Mouse (Mus musculus) stomach, embryonic 14.5 days (tissue): Measurements from ENCODE around the gene Prpf6. TPM values are rescaled to one million over a fixed set of nuclear protein-coding genes. Genes with fewer than 3 reads are reported as not detected.

Experiments used
- ATAC-seq: fragments of 200-750 bp; cut with Nextera tagmentation; 2 replicates; pipeline ENCODE4 v1.8.0; 2017; ENCODE audit warnings: low read depth, moderate TSS enrichment; ENCODE audit not compliant: insufficient number of reproducible peaks, insufficient read depth, low FRiP score
- H3K27ac ChIP-seq: fragments of 300-500 bp; sonication (generic); 2 replicates; pipeline ENCODE4 v1.5.1; 2014; ENCODE audit warnings: mild to moderate bottlenecking, low read length, moderate library complexity, mixed read lengths
- H3K27me3 ChIP-seq: fragments of 300-500 bp; sonication (generic); 2 replicates; pipeline ENCODE4 v1.6.1; 2014; ENCODE audit warnings: low read length, control low read depth, mixed read lengths; ENCODE audit not compliant: control insufficient read depth, insufficient read depth
- H3K36me3 ChIP-seq: fragments of 300-500 bp; sonication (generic); 2 replicates; pipeline ENCODE4 v1.6.1; 2014; ENCODE audit warnings: mild to moderate bottlenecking, control low read depth, low read length, moderate library complexity, mixed read lengths; ENCODE audit not compliant: control insufficient read depth, insufficient read depth
- H3K4me1 ChIP-seq: fragments of 300-500 bp; sonication (generic); 2 replicates; pipeline ENCODE4 v1.6.1; 2014; ENCODE audit warnings: low read length, control low read depth, mixed read lengths; ENCODE audit not compliant: control insufficient read depth, insufficient read depth
- H3K4me2 ChIP-seq: fragments of 300-500 bp; sonication (generic); replicated peaks from 2 replicates; pipeline ENCODE4 v1.6.1; 2014; ENCODE audit warnings: low read depth, low read length, control low read depth
- H3K4me3 ChIP-seq: fragments of 300-500 bp; sonication (generic); 2 replicates; pipeline ENCODE4 v1.5.1; 2014; ENCODE audit warnings: low read depth, low read length, control low read depth
- H3K9ac ChIP-seq: fragments of 300-500 bp; sonication (generic); replicated peaks from 2 replicates; pipeline ENCODE4 v1.6.1; 2014; ENCODE audit warnings: low read depth, mild to moderate bottlenecking, control low read depth, low read length, moderate library complexity, mixed read lengths
- H3K9me3 ChIP-seq: fragments of 300-500 bp; sonication (generic); 2 replicates; pipeline ENCODE4 v1.6.1; 2016; ENCODE audit warnings: low read depth, low read length, control low read depth; ENCODE audit not compliant: control insufficient read depth
- WGBS: fragments of 180-500 bp; shearing (Covaris S2); extraction: QIAGEN DNeasy Blood & Tissue Kit; methylation state at CpG from one replicate; pipeline ENCODE4 v1.1.7; 2014; 5-methylcytosine and 5-hydroxymethylcytosine counted together
- polyA plus RNA-seq: library from polyadenylated mRNA; unstranded; fragments of >200 nt; fragmentation: Nextera tagmentation; extraction: Ambion mirVana; gene quantifications from 2 replicates; pipeline ENCODE4 v1.2.1, GENCODE M21; 2014

The Prpf6 gene
- polyA plus RNA-seq, 1 experiment from 2014 or later, result 60.2 TPM

GRCm38 (mm10) chr2:181662620-181663297 is 71.1 kb downstream of the Prpf6 start:
- no peak overlapping the region for H3K4me3 ChIP-seq
- no peak overlapping the region for H3K27ac ChIP-seq
- WGBS, result 83% methylated on average over 3 of the region's 3 CpGs
- H3K4me1 ChIP-seq, result 0 out of 2 replicates have a peak, but pooled peaks cover 5% of the 10 kb centered on the region
- no peak overlapping the region for H3K4me2 ChIP-seq
- H3K9ac ChIP-seq, result no peak overlapping the region
- no peaks in the 10 kb centered on the region for H3K9me3 ChIP-seq
- ATAC-seq, result no peak
- no peaks in the 10 kb centered on the region for H3K36me3 ChIP-seq
- H3K27me3 ChIP-seq, result no peaks in the 10 kb centered on the region

GRCm38 (mm10) chr2:181663298-181663630 is 71.6 kb downstream of the Prpf6 start:
- Histone ChIP-seq H3K9me3 (no peaks in the 10 kb centered on the region), H3K4me2 (no peak overlapping the region), H3K9ac (no peak overlapping the region), H3K27me3 (no peaks in the 10 kb centered on the region), H3K27ac (no peak overlapping the region), H3K4me1 (0 out of 2 replicates have a peak, but pooled peaks cover 5% of the 10 kb centered on the region), H3K4me3 (no peak overlapping the region), H3K36me3 (no peaks in the 10 kb centered on the region)
- no peak for ATAC-seq
- WGBS, result 18% methylated on average over 4 of the region's 4 CpGs

DNA sequence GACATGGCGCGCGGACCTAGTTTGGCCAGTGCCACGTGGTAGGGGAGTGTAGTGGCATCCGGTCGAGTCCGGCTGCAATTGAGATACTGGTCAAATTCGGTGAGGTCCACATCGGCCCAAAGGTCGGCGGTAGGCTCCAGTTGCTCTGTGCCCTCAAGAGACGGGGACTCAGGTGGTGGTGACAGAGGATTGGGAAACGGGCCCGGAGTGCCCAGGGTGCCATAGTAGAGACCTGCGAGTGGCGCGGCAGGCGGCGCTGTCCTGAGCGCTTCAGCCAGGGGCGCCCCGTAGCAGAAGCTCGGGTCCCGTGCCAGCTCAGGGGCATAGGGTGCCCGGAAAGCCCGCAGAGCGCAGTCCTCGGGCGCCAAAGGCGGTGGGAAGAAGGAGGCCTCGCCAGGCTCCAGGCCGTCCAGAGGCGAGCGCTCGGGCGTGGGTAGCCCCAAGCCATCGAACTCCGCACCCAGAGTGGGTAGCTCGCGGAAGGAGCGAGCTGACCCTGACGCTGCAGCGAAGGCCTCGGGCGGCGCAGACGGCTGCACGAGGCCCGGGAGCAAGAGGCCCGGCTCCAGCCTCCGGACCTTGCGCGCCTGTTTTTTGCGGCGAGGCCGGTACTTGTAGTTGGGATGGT is 78.7 kb downstream of the Prpf6 start:
- no peak for ATAC-seq
- Histone ChIP-seq H3K27ac (peak overlapping the region; percentile 39; the same call in 1 of the 2 replicates), H3K36me3 (no peaks in the 10 kb centered on the region), H3K27me3 (peaks cover 41% of the 10 kb centered on the region), H3K4me2 (peak overlapping the region; percentile 72), H3K9ac (peak overlapping the region; percentile 33; the same call in 1 of the 2 replicates), H3K4me3 (peak overlapping the region; percentile 44), H3K9me3 (no peaks in the 10 kb centered on the region), H3K4me1 (peaks cover 12% of the 10 kb centered on the region; the same call in 1 of the 2 replicates)
- 4% methylated on average over 54 of the region's 56 CpGs for WGBS

DNA sequence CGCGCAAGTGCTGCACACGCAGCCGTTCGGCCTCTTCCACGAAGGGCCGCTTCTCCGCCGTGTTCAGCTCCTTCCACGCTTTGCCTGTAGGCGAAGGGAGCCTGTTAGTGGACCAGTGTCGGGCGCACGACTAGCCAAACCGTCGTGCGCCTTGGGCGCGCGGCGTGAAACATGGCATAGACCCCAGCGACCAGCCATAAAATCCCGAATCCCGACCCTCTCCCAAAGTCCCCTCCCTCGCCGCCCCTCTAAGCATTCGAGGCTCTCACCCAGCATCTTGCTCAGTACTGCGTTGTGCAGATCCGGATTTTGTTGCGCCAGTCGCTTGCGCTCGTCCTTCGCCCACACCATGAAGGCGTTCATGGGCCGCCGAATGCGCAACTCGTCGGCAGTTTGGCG is 79.2 kb downstream of the Prpf6 start:
- ATAC-seq, result no peak
- no peaks in the 10 kb centered on the region for H3K9me3 ChIP-seq
- peaks cover 12% of the 10 kb centered on the region; the same call in 1 of the 2 replicates for H3K4me1 ChIP-seq
- WGBS, result under 1% methylated on average over 41 of the region's 41 CpGs
- H3K36me3 ChIP-seq, result no peaks in the 10 kb centered on the region
- H3K27me3 ChIP-seq, result peaks cover 41% of the 10 kb centered on the region
- H3K27ac ChIP-seq, result peak overlapping the region; percentile 39; the same call in 1 of the 2 replicates
- H3K4me3 ChIP-seq, result peak overlapping the region; percentile 44
- peak overlapping the region; percentile 33; the same call in 1 of the 2 replicates for H3K9ac ChIP-seq
- peak overlapping the region; percentile 72 for H3K4me2 ChIP-seq

DNA sequence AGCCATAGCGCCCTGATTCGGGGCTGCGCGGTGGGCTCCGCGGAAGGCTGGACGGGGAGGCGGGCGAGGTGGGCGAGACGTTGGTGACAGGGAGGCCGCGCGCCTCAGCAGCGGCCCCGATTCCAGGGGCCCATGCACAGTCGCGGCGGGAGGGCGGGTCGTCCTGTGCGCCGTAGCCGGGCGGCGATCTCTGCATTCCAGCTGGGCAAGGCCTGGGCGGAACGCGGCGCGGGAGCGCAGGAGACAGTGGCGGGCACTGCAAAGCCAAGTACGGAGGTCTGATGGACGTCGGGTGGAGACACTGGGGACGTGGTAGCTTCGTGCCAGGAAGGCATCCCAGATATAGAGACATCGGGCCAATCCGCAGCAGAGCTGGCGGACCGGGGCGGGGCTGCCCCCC is 79.7 kb downstream of the Prpf6 start, which contains the start of gene Sox18:
TSS of gene Sox18 (minus strand) at position 315 of the 400 bp plus-strand sequence.
- H3K4me3 ChIP-seq, result peak within 1 kb of the TSS; percentile 44
- peak within 1 kb of the TSS; percentile 33; the same call in 1 of the 2 replicates for H3K9ac ChIP-seq
- ATAC-seq, result no peak
- peaks cover 12% of the 10 kb centered on the region; the same call in 1 of the 2 replicates for H3K4me1 ChIP-seq
- peak within 1 kb of the TSS; percentile 39; the same call in 1 of the 2 replicates for H3K27ac ChIP-seq
- peak within 1 kb of the TSS; percentile 72 for H3K4me2 ChIP-seq
- under 1% methylated on average over 40 of the region's 43 CpGs for WGBS
- no peaks in the 10 kb centered on the region for H3K9me3 ChIP-seq
- no peaks in the 10 kb centered on the region for H3K36me3 ChIP-seq
- H3K27me3 ChIP-seq, result peaks cover 41% of the 10 kb centered on the region

GRCm38 (mm10) chr2:181671984-181672383 is 80.3 kb downstream of the Prpf6 start:
- H3K27ac ChIP-seq, result no peak overlapping the region
- no peaks in the 10 kb centered on the region for H3K36me3 ChIP-seq
- ATAC-seq, result no peak
- 31% methylated on average over 7 of the region's 7 CpGs for WGBS
- peaks cover 12% of the 10 kb centered on the region; the same call in 1 of the 2 replicates for H3K4me1 ChIP-seq
- peak overlapping the region; percentile 44; the same call in 1 of the 2 replicates for H3K4me3 ChIP-seq
- H3K4me2 ChIP-seq, result peak overlapping the region; percentile 72; the same call in 1 of the 2 replicates
- H3K9me3 ChIP-seq, result no peaks in the 10 kb centered on the region
- H3K9ac ChIP-seq, result no peak overlapping the region
- H3K27me3 ChIP-seq, result peaks cover 41% of the 10 kb centered on the region

DNA sequence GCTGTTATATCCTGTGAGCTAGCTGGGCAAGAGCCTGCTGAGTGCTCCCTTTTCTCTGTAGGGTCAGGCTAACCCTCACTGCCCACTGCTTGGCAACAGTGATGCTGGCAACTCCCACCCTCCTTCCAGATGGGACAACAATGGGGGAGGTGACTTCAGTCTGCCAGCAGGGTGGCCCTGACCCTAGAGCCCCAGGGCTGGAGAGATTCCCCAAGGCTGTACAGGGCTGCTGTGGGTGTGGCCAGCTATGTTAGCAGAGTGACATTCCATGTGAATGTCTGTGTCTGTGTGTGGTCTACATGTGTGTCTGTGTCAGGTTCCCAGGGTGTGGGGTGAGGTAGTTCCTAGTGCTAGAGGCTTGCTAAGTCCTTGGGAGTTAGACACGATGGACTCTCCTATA is 81.8 kb downstream of the Prpf6 start:
- Histone ChIP-seq H3K27me3 (peaks cover 41% of the 10 kb centered on the region), H3K36me3 (no peaks in the 10 kb centered on the region), H3K27ac (no peak overlapping the region), H3K4me1 (peaks cover 12% of the 10 kb centered on the region; the same call in 1 of the 2 replicates), H3K4me3 (no peak overlapping the region), H3K9ac (no peak overlapping the region), H3K9me3 (no peaks in the 10 kb centered on the region), H3K4me2 (no peak overlapping the region)
- ATAC-seq, result no peak
- 57% methylated on average over 1 of the region's 1 CpGs for WGBS

- ATAC-seq, result no peak
- Histone ChIP-seq H3K27me3 (peaks cover 32% of the 10 kb centered on the region), H3K4me2 (no peak overlapping the region), H3K4me1 (peaks cover 12% of the 10 kb centered on the region; the same call in 1 of the 2 replicates), H3K36me3 (no peaks in the 10 kb centered on the region), H3K9ac (no peak overlapping the region), H3K27ac (no peak overlapping the region), H3K4me3 (no peak overlapping the region), H3K9me3 (no peaks in the 10 kb centered on the region)
- WGBS, result 84% methylated on average over 4 of the region's 4 CpGs
These were observed 83.3 kb downstream of the Prpf6 start for GRCm38 (mm10) chr2:181674934-181675333.
